Mouse (Mus musculus): ENCODE results near the gene Fancb.
A peak's percentile ranks its signal among the peaks of the same experiment; 100 is the strongest.

Gene Fancb

GRCm38 (mm10) chrX:164980193-164980775 is at the start of gene Fancb, which contains the start of gene Mospd2:
Gene Fancb (plus strand): TSS chrX:164980592.
Gene Mospd2 (minus strand): TSS chrX:164980375.
- peak; percentile 93 to 95 for DNase-seq

- DNase-seq = no peak
Observed at GRCm38 (mm10) chrX:164941540-164941939, 38.9 kb upstream of the Fancb start.

GRCm38 (mm10) chrX:164951858-164952576 is 28.4 kb upstream of the Fancb start:
- DNase-seq = peak; percentile 9 to 38

- DNase-seq = peak; percentile 2 to 24
Observed at GRCm38 (mm10) chrX:164952601-164953375, 27.6 kb upstream of the Fancb start.

GRCm38 (mm10) chrX:164965750-164966448 is 14.5 kb upstream of the Fancb start:
- no peak for DNase-seq

- no peak for DNase-seq
Observed at GRCm38 (mm10) chrX:164971206-164971605, 9.2 kb upstream of the Fancb start.

GRCm38 (mm10) chrX:164978866-164979265 is 1.5 kb upstream of the Fancb start:
- DNase-seq = no peak

- no peak for DNase-seq
Observed at GRCm38 (mm10) chrX:165003141-165003540, 22.7 kb downstream of the Fancb start.

- no peak for DNase-seq
Observed at GRCm38 (mm10) chrX:165004779-165005324, 24.5 kb downstream of the Fancb start, which contains the start of gene Gm17604. Gene Gm17604 (minus strand): TSS chrX:165004829.
